Mouse (Mus musculus) adrenal gland, adult 2 months (tissue): ENCODE results near the gene Chrna1. TPM values are rescaled to one million over a fixed set of nuclear protein-coding genes. Genes with fewer than 3 reads are reported as not detected.

Experiments used
- DNase-seq: peaks from one replicate; pipeline ENCODE4 v3.0.0; 2021
- polyA plus RNA-seq: library from polyadenylated mRNA; depleted of rRNA; stranded (reverse); fragments of >200 nt; gene quantifications from 2 replicates; pipeline ENCODE4 v1.2.3, GENCODE M21; 2012; rRNA removed
- total RNA-seq, 2 experiments: library from RNA; stranded (reverse); gene quantifications; 2 replicates each; pipeline ENCODE4 v1.2.3; 2021

Gene Chrna1
- total and polyA plus RNA-seq, 3 experiments: 0.02 TPM; not detected in 2

DNA sequence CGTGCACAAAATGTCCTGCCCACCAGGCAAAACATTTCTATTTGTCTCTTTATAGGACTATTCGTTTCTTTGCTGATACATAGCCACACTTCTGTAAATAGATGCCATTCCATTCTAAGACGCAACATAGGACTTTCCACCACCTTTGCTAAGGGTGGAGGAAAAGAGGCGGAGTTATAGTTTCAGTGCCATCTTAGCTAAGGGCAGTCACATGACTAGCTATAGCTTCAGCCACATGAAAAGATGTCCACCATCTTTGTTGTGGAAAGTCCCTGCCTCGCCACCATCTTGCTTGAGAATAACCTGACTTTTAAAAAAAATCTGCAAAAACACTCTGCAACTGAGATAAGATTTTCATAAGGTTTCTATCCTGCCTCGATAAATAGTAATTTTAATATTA, 66.0 kb downstream of the Chrna1 start:
- DNase-seq: no peak

Other genes with a start within 250 kb of the Chrna1 start
- 1 to 10 TPM; 5.9 to 7.5 TPM for gene Gpr155, start 193.8 kb downstream of the Chrna1 start, total RNA-seq
- 1.6 and 1.7 TPM in 2 replicates for gene Gpr155, start 193.8 kb downstream of the Chrna1 start, polyA plus RNA-seq
- gene Wipf1, start 50.6 kb downstream of the Chrna1 start, total RNA-seq: 10 to 100 TPM; 13.4 to 19.7 TPM
- gene Wipf1, start 50.6 kb downstream of the Chrna1 start, polyA plus RNA-seq: 16.8 and 17.4 TPM in 2 replicates
- gene Chn1, start 195.0 kb upstream of the Chrna1 start, total RNA-seq: 10 to 100 TPM; 13.2 to 14.1 TPM
- gene Chn1, start 195.0 kb upstream of the Chrna1 start, polyA plus RNA-seq: 5.1 and 6.9 TPM in 2 replicates